Mouse (Mus musculus) liver, embryonic 14.5 days (tissue): Measurements from ENCODE around the gene Wdr46.

Experiments used
- CTCF ChIP-seq: IDR thresholded peaks from 2 replicates; pipeline ENCODE4 v1.5.1; 2016; ENCODE audit warnings: antibody characterized with exemption, low read depth, control low read depth
- EP300 ChIP-seq: IDR thresholded peaks from 2 replicates; pipeline ENCODE4 v1.6.1; 2016; ENCODE audit warnings: antibody characterized with exemption, low read depth

DNA sequence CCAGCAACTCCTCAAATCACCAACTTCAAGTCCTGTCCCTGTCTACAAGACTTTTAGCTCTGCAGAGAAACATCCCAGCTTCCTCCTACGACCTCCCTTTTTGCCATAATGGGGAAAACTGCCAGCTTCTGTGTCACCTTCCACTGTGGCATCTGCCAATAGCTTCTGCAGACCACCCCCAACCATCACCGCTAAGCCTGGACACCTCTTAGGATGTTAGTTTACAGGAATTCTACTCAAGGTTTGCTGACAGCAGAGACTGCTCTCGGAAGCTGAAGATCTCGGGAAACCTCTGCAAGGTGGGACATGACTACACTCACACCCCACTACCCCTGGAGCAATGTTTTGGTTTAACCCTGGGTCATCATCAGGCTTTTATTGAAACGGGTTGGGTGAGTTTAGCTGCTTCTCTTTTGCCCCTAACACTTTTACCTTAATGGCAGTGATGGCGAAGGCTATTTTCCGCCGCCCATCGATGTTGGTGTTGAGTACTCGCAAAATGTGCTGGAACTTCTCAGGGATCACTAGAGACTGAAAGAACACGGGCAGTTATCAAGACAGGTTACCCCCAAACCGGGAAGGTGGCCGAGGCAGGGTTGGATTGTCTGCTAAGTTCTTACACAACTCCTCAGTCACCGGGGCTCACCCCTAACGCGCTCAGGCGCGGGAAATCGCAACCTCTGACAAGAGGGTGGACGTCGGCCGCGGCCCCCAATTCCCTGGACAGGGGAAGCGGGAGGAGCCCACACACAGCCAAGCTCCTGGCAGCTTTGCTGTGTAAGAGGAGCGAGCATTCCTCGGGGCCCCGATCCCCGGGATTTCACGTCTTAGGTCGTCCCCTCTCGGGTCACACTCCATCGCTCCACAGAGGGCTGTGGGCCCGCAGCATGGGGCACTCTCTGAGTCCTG is 14.4 kb downstream of the Wdr46 start:
- TF ChIP-seq CTCF = no peak
- TF ChIP-seq EP300 = peak; percentile 25; the same call in 1 of the 2 replicates
